Mouse (Mus musculus) stomach, embryonic 15.5 days (tissue): Measurements from ENCODE around the gene Chn2. TPM values are rescaled to one million over a fixed set of nuclear protein-coding genes. Genes with fewer than 3 reads are reported as not detected.

Source experiments
- ATAC-seq: fragments of 200-750 bp; cut with Nextera tagmentation; 2 replicates; pipeline ENCODE4 v1.8.0; 2017; ENCODE audit warnings: low read depth, moderate number of reproducible peaks, moderate TSS enrichment; ENCODE audit not compliant: insufficient read depth, low FRiP score
- H3K27ac ChIP-seq: fragments of 300-500 bp; sonication (generic); 2 replicates; pipeline ENCODE4 v1.5.1; 2015; ENCODE audit warnings: mild to moderate bottlenecking, inconsistent platforms
- H3K27me3 ChIP-seq: fragments of 300-500 bp; sonication (generic); replicated peaks from 2 replicates; pipeline ENCODE4 v1.6.1; 2015; ENCODE audit warnings: inconsistent platforms
- H3K36me3 ChIP-seq: fragments of 300-500 bp; sonication (generic); 2 replicates; pipeline ENCODE4 v1.6.1; 2015; ENCODE audit warnings: inconsistent platforms
- H3K4me1 ChIP-seq: fragments of 300-500 bp; sonication (generic); 2 replicates; pipeline ENCODE4 v1.6.1; 2015; ENCODE audit warnings: inconsistent platforms
- H3K4me2 ChIP-seq: fragments of 300-500 bp; sonication (generic); 2 replicates; pipeline ENCODE4 v1.6.1; 2015; ENCODE audit warnings: mild to moderate bottlenecking, inconsistent platforms
- H3K4me3 ChIP-seq: fragments of 300-500 bp; sonication (generic); replicated peaks from 2 replicates; pipeline ENCODE4 v1.5.1; 2015; ENCODE audit warnings: inconsistent platforms
- H3K9ac ChIP-seq: fragments of 300-500 bp; sonication (generic); 2 replicates; pipeline ENCODE4 v1.6.1; 2015; ENCODE audit warnings: inconsistent platforms
- H3K9me3 ChIP-seq: fragments of 300-500 bp; sonication (generic); 2 replicates; pipeline ENCODE4 v1.6.1; 2016; ENCODE audit warnings: inconsistent platforms
- WGBS: fragments of 180-500 bp; shearing (Covaris S2); methylation state at CpG from one replicate; pipeline ENCODE4 v1.1.7; 2015; 5-methylcytosine and 5-hydroxymethylcytosine counted together
- polyA plus RNA-seq: library from polyadenylated mRNA; unstranded; fragments of >200 nt; fragmentation: Nextera tagmentation; extraction: Ambion mirVana; gene quantifications from 2 replicates; pipeline ENCODE4 v1.2.1, GENCODE M21; 2015

The Chn2 gene
- polyA plus RNA-seq, 1 experiment from 2014 or later: 15.6 TPM

- H3K4me3 ChIP-seq: no peak overlapping the region
- no peaks in the 10 kb centered on the region for H3K36me3 ChIP-seq
- WGBS: 89% methylated on average over 10 of the region's 10 CpGs
- H3K4me1 ChIP-seq: no peaks in the 10 kb centered on the region
- no peak overlapping the region for H3K4me2 ChIP-seq
- H3K9me3 ChIP-seq: no peaks in the 10 kb centered on the region
- no peak for ATAC-seq
- H3K27ac ChIP-seq: no peak overlapping the region
- no peaks in the 10 kb centered on the region for H3K27me3 ChIP-seq
- no peak overlapping the region for H3K9ac ChIP-seq
Observed at GRCm38 (mm10) chr6:54342223-54342622, 302.9 kb downstream of the Chn2 start.

Other genes with a start within 250 kb of the Chn2 start
- gene Tril, start 218.7 kb upstream of the Chn2 start, polyA plus RNA-seq: 22.2 and 23.3 TPM in 2 replicates
- gene Cpvl, start 60.9 kb upstream of the Chn2 start, polyA plus RNA-seq: 0.09 and 0.19 TPM in 2 replicates